ENCODE assay signal across 11 mouse cellular contexts in the genomic region with DNA sequence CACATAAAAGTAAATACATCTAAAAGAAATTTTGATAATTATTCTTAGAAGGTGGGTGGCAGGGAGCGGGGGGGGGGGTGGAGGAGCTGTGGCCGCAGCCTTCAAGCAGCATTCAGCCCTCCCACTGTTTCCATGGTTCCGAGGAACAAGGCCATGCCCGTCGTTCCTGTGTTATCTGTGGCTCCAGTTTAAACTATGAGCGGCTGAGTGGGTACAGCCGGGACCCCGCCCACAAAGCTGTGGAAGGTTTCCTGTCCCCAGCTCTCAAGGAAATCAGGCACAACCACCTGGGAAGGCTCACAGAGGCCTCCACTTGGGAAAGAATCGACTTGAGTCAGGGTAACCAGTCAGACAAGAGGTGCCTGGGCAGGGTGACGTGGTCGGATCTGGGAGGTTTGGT. TPM values are rescaled to one million over a fixed set of nuclear protein-coding genes. Genes with fewer than 3 reads are reported as not detected.
DNase-seq lines count a peak whose midpoint lies in the region; ATAC-seq lines count a peak whose summit lies in the region.
"Had no signal": no experiment of that assay in that cellular context is flagged by ENCODE, and none has a peak within 500 bp of the region (broad histone marks: within the 10 kb centered on the region; RNA-seq: fewer than 3 reads in every experiment).

No protein-coding gene starts in this region.

- H3K36me3 ChIP-seq in lung, embryonic 16.5 days (ENCODE audit: control insufficient read depth, insufficient read depth, low read length) = peaks cover 36% of the 10 kb centered on the region

- intact Hi-C loops in heart, postnatal 25 days (cut with DNase I) = loop anchor here (10.0 kb wide), 1 partner anchor 144 kb away; no protein-coding TSS in a partner anchor
- intact Hi-C loops in gastrocnemius, postnatal 36 days (cut with DNase I) = loop anchor here (10.0 kb wide), 3 partner anchors 144 to 324 kb away; no protein-coding TSS in a partner anchor

- no peak overlapping the region for H3K4me3 ChIP-seq in lung, embryonic 16.5 days (ENCODE audit: low read length)
- H3K4me3 ChIP-seq: embryonic facial prominence, embryonic 15.5 days had no signal

- peak overlapping the region; percentile 56 for H3K27ac ChIP-seq in lung, embryonic 16.5 days (ENCODE audit: low read length)
- H3K27ac ChIP-seq: embryonic facial prominence, embryonic 15.5 days; macrophage had no signal

- H3K4me2 ChIP-seq in lung, embryonic 16.5 days (ENCODE audit: low read depth, low read length) = no peak overlapping the region
- H3K4me2 ChIP-seq: embryonic facial prominence, embryonic 15.5 days had no signal

- H3K27me3 ChIP-seq in lung, embryonic 16.5 days (ENCODE audit: control insufficient read depth, insufficient read depth, low read depth, low read length) = no peaks in the 10 kb centered on the region
- H3K27me3 ChIP-seq: embryonic facial prominence, embryonic 15.5 days had no signal

- peak; percentile 96 for DNase-seq in heart, adult 11 months
- no peak for DNase-seq in heart, postnatal 25 days (ENCODE audit: low spot score)
- DNase-seq in testis, postnatal 10 days (ENCODE audit: low spot score) = peak; percentile 65
- no peak for DNase-seq in testis, postnatal 14 days (ENCODE audit: low spot score)
- DNase-seq in thymus, postnatal 0 days (ENCODE audit: low spot score) = no peak
- DNase-seq in gastrocnemius, postnatal 36 days = no peak
- no peak for DNase-seq in spleen, adult 12 weeks (ENCODE audit: low spot score)
- DNase-seq: kidney, adult 18-20 months had no signal

- peaks cover 4% of the 10 kb centered on the region; the same call in 1 of the 2 replicates for H3K4me1 ChIP-seq in lung, embryonic 16.5 days (replicated peaks; ENCODE audit: control insufficient read depth, insufficient read depth, low read length)

- 0 out of 2 replicates have a peak, but pooled peaks cover 3% of the 10 kb centered on the region for H3K9me3 ChIP-seq in lung, embryonic 16.5 days (ENCODE audit: control insufficient read depth, low read length)
- H3K9me3 ChIP-seq: embryonic facial prominence, embryonic 15.5 days had no signal

- 45% methylated on average over 11 of the region's 11 CpGs for WGBS in lung, embryonic 16.5 days

- ATAC-seq in lung, embryonic 16.5 days (ENCODE audit: low read depth) = peak; percentile 84

- H3K9ac ChIP-seq in lung, embryonic 16.5 days (ENCODE audit: low read length) = no peak overlapping the region
- H3K9ac ChIP-seq: embryonic facial prominence, embryonic 15.5 days had no signal

RNA-seq across cellular contexts. Expression of a gene that starts 32.1 kb away (rescaled TPM):
- total RNA-seq in heart, postnatal 25 days (2021) = 10 to 100 TPM; 44.1 to 48.1 TPM
- 23.8 and 24.8 TPM in 2 replicates for polyA plus RNA-seq in lung, embryonic 16.5 days (2015; fragmentation: Nextera tagmentation; extraction: Ambion mirVana)
- polyA plus RNA-seq in thymus, postnatal 0 days (2015; fragmentation: Nextera tagmentation; extraction: Ambion mirVana) = 18.8 and 20.8 TPM in 2 replicates
- 100 to 1,000 TPM; 103 to 115 TPM for total RNA-seq in gastrocnemius, postnatal 36 days (2021)

Comparison
In these comparisons a context has a peak if more than half of its experiments do, and no peak if none do; other contexts are left out.
1. DNase-seq: peak in heart, adult 11 months (single experiment) and testis, postnatal 10 days (single experiment); none in heart, postnatal 25 days (single experiment), testis, postnatal 14 days (single experiment), thymus, postnatal 0 days (single experiment), gastrocnemius, postnatal 36 days (0 of 2) and spleen, adult 12 weeks (single experiment).